Mouse (Mus musculus): ENCODE measurements around the gene Amdhd2.
A peak's percentile ranks its signal among the peaks of the same experiment; 100 is the strongest.
"Not testable (repeated sequence)": the region's sequence is repeated elsewhere in the genome, so short reads cannot be mapped to it uniquely, and the experiment has no call there.

The Amdhd2 gene

GRCm38 (mm10) chr17:24156394-24156793, 7.2 kb downstream of the Amdhd2 start:
- DNase-seq (ENCODE audit: low spot score in 2 of 2): no peak

- DNase-seq (ENCODE audit: low spot score in 2 of 2): no peak
Observed at GRCm38 (mm10) chr17:24155742-24156141, 7.8 kb downstream of the Amdhd2 start.

- DNase-seq (ENCODE audit: low spot score in 2 of 2): no peak
Observed at GRCm38 (mm10) chr17:24154463-24154862, 9.1 kb downstream of the Amdhd2 start.

- DNase-seq (ENCODE audit: low spot score in 2 of 2): peak; percentile 68 to 84
Observed at GRCm38 (mm10) chr17:24151890-24152563, 11.5 kb downstream of the Amdhd2 start.

- no peak for DNase-seq (ENCODE audit: low spot score in 2 of 2)
Observed at GRCm38 (mm10) chr17:24151382-24151781, 12.2 kb downstream of the Amdhd2 start.

- no peak for DNase-seq (ENCODE audit: low spot score in 2 of 2)
Observed at GRCm38 (mm10) chr17:24150824-24151223, 12.7 kb downstream of the Amdhd2 start, which contains the start of gene Pdpk1. Gene Pdpk1 (minus strand): TSS chr17:24150924.

GRCm38 (mm10) chr17:24149421-24149820, 14.1 kb downstream of the Amdhd2 start:
- no peak for DNase-seq (ENCODE audit: low spot score in 2 of 2)

GRCm38 (mm10) chr17:24142897-24143296, 20.7 kb downstream of the Amdhd2 start:
- DNase-seq (ENCODE audit: low spot score in 2 of 2): no peak

- peak; percentile 97 for DNase-seq (ENCODE audit: low spot score in 2 of 2)
Observed at GRCm38 (mm10) chr17:24141425-24141920, 22.1 kb downstream of the Amdhd2 start.

GRCm38 (mm10) chr17:24140845-24141424, 22.6 kb downstream of the Amdhd2 start:
- no peak for DNase-seq (ENCODE audit: low spot score in 2 of 2)

- DNase-seq (ENCODE audit: low spot score in 2 of 2): no peak
Observed at GRCm38 (mm10) chr17:24139968-24140367, 23.6 kb downstream of the Amdhd2 start.

GRCm38 (mm10) chr17:24139256-24139655, 24.3 kb downstream of the Amdhd2 start:
- DNase-seq (ENCODE audit: low spot score in 2 of 2): no peak

- no peak for DNase-seq (ENCODE audit: low spot score in 2 of 2)
Observed at GRCm38 (mm10) chr17:24137226-24137880, 26.2 kb downstream of the Amdhd2 start.

- DNase-seq (ENCODE audit: low spot score in 2 of 2): no peak
Observed at GRCm38 (mm10) chr17:24134062-24134461, 29.5 kb downstream of the Amdhd2 start.

- DNase-seq (ENCODE audit: low spot score in 2 of 2): not testable (repeated sequence)
Observed at GRCm38 (mm10) chr17:24132919-24133318, 30.6 kb downstream of the Amdhd2 start.

GRCm38 (mm10) chr17:24131570-24131969, 32.0 kb downstream of the Amdhd2 start:
- no peak for DNase-seq (ENCODE audit: low spot score in 2 of 2)

- DNase-seq (ENCODE audit: low spot score in 2 of 2): not testable (repeated sequence)
Observed at GRCm38 (mm10) chr17:24129246-24129645, 34.3 kb downstream of the Amdhd2 start.

- DNase-seq (ENCODE audit: low spot score in 2 of 2): no peak
Observed at GRCm38 (mm10) chr17:24127592-24127991, 36.0 kb downstream of the Amdhd2 start.

- DNase-seq (ENCODE audit: low spot score in 2 of 2): no peak
Observed at GRCm38 (mm10) chr17:24126801-24127200, 36.8 kb downstream of the Amdhd2 start.

- no peak for DNase-seq (ENCODE audit: low spot score in 2 of 2)
Observed at GRCm38 (mm10) chr17:24119446-24119845, 44.1 kb downstream of the Amdhd2 start.

- DNase-seq (ENCODE audit: low spot score in 2 of 2): no peak
Observed at GRCm38 (mm10) chr17:24113031-24113430, 50.5 kb downstream of the Amdhd2 start.

GRCm38 (mm10) chr17:24111256-24111655, 52.3 kb downstream of the Amdhd2 start:
- DNase-seq (ENCODE audit: low spot score in 2 of 2): no peak

- DNase-seq (ENCODE audit: low spot score in 2 of 2): no peak
Observed at GRCm38 (mm10) chr17:24108896-24109295, 54.7 kb downstream of the Amdhd2 start.
